Mouse (Mus musculus): ENCODE results near the gene Gm20388. TPM values are rescaled to one million over a fixed set of nuclear protein-coding genes. Genes with fewer than 3 reads are reported as not detected.
A peak's percentile ranks its signal among the peaks of the same experiment; 100 is the strongest.

Gm20388 gene
- total RNA-seq, 2 experiments from 2014 or later = 4.4 to 7.8 TPM

DNA sequence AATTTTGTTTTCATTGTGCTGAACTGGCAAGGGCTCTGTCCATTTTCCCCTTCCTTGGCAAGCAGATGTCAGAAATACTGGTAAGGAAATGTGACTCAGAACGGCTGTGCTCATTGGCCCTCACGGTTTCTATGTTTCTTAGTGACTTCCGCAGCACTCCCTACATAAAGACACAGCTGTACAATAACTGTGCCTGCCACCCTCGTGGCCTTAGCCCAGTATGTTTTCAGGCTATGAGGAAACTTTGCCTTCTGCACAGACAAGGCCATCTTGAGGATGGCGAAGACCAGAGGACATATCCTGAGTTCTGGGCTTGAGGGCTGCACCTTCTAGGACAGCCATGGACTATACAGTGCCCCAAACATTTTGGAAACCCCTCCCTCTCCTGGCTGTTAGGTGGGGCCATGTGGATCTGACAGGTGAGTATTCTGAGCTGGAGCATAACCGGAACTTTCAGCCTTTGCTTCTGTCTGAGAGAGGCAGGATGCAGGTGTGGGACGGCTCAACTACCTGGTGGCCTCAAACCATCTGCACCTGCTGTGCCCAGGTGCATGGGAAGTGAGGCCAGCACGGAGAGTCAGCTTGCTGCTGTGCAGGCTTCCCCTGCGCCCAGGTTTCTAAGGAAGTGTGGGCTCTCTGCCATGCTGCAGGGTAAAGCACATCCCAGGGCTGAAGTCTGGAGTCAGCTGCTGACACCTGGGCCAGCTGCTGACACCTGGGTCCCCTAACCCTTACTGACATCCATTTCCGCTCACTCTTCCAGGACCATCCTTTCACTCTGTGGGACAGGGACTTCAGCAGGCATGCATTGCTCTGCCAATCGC is 4146.4 kb downstream of the Gm20388 start:
- DNase-seq (ENCODE audit: low spot score in 2 of 2) = no peak

DNA sequence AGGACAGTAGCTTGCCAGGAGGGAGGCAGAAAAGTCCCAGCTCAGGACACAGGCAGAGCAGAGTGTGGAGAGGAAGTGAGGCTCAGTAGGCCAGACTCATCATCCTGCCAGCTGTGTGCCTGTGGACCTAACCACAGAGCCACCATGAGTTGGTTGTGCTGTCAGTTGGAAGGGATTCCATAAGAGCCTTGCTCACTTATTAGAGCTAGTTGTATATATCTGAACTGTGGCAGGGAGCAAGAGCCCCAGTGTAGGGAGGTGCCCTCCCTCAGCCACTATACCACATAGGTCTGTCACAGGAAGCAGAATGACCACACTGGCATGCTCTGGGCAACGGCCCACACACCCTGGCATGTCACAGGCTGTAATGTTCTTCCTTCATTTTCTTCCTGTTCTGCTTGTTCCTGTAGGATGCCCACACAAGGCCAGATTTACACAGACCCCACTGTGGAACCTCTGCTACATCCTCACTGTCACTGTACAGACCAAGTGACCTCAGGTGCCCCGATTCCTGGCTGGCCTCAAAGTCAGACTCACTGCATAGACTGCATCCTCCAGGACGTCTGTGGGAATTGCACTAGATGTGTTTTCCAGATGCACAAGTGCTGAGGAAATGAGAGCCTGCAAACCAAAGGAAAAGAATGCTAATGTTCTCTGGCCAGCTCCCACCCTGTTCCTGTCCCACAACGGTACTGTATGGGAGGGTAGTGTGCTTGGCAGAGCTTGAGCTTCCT is 4155.9 kb downstream of the Gm20388 start:
- DNase-seq (ENCODE audit: low spot score in 2 of 2) = no peak

DNA sequence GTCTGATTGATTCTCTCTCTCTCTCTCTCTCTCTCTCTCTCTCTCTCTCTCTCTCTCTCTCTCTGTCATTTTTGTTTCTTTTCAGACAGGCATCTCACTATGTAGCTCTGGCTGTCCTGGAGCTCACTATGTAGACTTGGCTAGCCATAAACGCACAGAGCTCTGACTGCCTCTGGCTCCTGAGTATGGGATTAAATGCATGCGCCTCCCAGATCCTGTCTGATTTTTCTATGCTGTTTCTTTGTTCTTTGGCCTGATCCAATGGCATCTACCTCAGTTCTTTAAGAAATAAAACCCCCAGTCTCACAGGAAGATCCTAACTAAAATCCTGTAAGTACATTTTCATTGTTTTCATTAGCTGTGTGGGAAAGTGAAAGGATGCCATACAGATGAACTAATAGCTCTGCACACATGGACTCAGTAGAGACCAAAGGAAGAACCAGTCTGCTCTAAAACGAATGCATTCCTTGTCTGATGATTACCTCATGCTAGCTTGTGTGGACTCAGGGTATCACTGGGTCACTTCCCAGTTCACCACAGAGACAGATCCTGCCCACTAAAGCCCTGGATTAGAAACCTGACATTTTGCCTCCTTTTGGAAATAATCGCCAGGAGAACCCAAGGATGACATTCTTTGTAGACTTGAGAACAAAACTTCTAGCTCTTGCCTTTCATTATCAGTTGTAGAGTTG is 4156.6 kb downstream of the Gm20388 start:
- DNase-seq (ENCODE audit: low spot score in 2 of 2) = no peak

DNA sequence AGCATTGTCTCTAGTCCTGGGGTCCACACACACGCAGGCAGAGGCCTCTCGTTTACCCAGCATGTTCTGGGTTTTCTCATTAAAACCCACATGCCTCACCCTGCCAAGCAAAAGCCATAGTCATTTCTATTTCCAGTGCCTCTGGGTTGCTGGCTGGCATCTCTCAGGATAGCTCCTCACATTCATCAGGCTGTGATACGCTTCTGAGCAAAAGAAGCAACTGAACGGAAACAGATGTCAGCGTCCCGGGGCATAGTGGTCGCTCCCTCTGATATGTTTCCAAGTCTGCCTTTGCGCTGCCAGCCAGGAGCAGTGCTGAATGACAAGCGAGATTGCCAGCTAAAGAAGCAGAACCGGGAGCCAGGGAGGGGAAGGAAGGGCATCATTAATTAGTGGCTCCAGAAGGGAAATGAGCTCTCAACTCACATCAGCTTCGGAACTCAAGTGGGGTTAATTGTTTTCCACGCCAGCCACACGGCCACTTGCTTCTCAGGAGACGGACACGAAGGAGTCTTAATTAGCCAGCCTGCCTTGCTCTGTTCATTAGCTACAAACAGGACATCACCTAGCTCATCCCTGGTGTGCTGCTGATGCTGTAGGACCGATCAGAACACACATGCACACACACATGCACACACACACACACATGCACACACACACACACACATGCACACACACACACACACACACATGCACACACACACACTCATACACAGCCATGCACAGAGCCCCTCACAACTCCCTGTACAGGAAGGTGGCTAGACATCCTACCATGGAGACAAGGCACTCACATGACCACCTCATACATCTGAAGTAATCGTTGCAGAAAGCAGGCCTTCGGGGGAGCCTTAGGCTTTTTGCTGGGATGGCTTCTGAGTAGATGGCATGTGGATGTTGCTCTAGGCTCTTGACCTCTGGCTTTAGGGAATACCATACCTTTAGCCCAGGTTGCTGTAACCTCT is 4160.0 kb downstream of the Gm20388 start:
- DNase-seq (ENCODE audit: low spot score in 2 of 2) = no peak

DNA sequence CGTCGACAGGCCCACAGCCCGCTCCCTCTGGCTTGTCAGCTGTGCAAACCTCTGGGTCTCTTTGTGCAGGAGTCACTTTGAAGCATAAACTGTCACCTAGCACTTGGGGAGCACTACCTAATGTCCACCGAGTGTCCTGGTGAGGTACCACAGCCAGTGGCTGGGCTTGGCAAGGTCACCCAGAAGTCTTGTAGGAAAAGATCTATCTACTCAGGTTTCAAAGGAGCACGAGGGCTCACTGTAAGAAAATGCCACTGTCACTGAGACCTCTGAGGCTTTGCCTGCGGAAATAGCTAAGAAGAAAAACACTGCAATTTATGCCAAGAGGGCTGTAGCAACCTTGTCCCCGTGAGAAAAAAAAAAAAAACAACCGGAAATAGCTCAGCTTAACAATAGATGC is 4165.3 kb downstream of the Gm20388 start:
- DNase-seq (ENCODE audit: low spot score in 2 of 2) = no peak

DNA sequence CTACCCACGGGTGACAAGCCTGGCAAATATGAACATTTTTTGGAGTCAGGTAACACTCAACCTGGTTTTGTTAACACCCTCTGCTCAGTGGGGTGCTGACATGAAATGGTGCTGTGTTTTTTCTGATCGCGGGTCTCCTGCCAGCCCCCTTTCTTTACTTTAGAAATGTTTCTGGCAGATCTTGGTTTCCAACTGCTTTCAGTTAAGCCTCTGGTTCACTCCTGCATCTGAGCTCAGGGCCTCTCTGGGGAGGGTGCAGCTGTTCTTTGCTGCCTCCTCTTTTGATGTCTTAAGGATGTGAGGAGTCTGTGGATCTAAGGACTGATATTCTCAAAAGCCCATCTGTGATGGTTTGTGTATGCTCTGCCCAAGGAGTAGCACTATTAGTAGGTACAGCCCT is 4165.8 kb downstream of the Gm20388 start:
- no peak for DNase-seq (ENCODE audit: low spot score in 2 of 2)

DNA sequence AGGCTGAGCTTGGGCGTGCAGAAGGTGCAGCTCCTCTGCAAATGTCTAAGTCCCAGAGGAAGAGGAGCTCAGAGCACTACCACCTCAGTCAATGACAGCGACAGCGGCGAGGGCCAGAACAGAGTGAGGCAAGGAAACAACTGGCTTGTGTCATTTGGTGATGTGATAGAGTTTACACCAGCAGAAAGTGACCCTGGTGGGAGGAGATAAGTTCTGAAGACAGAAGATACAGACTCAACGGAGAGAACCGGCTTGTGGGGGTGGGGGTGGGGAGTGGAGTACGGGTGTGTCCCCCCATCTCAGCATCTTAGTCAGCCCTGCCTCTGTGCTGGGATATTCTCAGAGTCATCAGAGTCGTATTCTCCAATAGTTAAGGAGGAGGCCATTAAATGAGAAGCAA is 4166.7 kb downstream of the Gm20388 start:
- no peak for DNase-seq (ENCODE audit: low spot score in 2 of 2)

DNA sequence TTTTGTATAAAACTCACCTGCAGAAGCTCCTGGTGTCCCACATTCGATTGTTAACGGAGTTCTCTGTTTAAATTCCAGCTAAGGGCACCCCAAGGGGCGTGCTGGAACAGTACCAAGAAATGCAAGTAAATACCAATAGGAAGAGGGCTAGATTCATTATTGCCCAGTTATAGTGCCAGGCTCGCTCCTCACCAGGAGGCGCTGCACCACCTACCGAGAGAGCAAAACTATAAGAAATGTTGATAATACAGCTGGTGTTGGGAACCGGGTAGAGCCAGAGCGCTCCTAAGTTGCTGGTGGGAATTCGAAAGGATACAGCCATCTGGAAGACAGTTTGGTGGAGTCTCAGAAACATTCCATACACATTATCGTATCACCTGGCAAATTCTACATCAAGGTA is 4167.4 kb downstream of the Gm20388 start:
- no peak for DNase-seq (ENCODE audit: low spot score in 2 of 2)

DNA sequence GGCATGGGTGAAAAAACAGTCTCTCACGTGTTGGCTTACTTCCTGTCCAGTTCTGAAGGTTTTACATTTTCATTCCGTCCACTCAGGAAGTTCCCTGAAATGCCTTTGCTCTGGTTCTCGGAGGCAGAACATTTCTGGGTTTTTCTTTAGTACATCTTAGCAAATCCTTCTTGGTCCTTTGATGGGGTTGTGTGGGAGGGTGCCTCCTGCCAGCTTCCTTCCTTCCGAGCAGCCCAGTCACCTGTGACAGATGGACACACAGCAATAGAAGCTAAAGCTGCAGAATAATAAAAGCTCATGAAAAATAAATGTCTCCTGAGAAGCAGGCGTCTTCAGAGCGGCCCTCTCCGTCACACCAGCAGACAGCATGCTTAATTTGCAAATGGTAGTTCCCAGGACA is 4168.3 kb downstream of the Gm20388 start:
- DNase-seq (ENCODE audit: low spot score in 2 of 2) = peak; percentile 26 to 64

DNA sequence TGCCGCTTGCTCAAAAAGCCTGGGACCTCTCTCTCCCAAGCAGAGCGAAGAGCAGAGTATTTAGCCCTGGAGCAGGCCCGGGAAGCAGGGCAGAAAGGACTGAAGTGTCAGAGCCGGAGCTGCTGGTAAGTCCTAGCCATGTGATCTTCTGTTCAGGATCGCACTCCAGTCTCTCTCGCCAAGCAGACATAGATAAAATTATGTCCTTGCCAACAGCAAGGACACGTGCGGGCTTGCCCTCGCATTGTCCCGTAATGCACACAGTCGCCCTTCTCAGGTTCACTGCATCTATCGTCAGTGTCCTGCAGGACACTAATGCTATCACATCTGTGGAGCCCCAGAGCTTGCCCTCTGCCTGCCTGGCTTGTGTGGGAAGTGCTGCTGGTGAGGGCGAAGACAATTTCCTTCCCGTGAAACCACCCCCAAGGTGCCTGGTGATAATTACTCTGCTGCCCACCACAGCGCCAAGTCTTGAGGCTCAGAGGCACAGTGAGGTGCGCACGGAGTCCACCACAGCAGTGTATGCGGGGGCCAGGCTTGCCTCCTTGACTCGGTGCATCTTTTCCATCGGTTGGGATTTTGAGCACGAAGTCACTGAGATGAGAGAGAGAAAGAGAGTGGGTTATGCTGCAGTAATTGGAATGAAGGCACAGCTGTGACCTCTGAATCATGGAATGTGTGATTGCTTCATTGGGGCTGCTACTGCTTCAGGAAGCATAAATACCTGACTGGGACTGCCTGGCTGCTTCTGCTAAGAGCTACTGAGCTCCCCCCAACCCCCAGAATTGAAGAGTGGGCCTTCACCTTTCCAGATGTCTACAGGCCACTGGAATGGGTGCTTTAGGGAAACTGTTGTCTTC is 4170.1 kb downstream of the Gm20388 start:
- DNase-seq (ENCODE audit: low spot score in 2 of 2) = peak; percentile 23 to 36

DNA sequence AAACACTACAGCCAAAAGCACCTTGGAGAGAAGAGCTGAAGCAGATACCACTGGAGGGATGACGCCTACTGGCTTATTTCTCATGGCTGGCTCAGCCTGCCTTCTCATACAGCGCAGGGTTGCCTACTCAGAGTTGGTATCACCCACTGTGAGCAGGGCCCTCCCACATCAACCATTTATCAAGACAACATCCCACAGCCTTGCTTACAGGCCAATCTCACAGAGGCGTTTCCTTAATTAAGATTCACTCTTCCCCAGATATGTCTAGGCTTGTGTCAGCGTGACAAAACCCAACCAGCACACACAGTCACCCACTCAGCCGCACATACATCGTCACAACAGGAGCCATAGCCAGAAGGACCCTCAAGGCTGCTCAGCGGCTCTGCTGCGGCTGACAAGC is 4172.0 kb downstream of the Gm20388 start:
- peak; percentile 31 to 53 for DNase-seq (ENCODE audit: low spot score in 2 of 2)

DNA sequence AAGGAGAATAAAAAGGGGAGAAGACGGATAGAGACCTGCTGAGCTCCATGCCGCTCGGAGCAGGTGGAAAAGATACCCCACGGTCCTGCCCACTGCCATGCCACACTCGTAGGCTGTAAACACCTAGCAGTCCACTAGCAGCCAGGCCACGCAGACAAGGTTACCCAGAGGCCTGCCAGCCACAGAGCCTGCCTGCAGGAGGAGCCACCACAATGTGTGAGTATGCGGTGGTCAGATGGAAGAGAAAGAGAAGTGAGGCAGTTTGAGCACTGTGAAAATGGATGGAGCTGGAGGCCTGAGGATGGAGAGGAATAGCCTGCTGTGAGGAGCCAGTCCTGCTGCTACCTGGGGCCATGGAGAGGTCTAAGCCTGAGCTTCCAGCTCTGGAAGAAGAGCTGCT is 4173.0 kb downstream of the Gm20388 start:
- no peak for DNase-seq (ENCODE audit: low spot score in 2 of 2)

DNA sequence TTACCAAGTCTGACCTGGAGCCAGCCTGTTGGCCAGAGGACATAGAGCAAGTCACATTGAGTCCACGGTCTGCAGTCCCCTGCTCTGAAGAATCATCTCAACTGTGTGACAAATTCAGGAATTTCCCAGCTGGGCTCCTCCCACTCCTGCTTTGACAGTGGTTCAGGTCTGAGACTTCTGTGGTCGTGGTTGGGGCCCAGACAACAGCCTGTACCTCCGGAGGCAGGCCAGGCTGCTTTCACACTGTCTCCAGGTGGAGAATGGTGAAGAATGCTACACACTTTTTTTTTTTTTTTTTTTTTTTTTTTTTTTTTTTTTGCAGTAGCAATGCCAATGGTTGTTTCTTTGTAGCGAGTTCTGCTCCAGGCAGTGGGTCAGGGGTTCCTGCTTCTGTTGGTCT is 4175.0 kb downstream of the Gm20388 start:
- no peak for DNase-seq (ENCODE audit: low spot score in 2 of 2)

DNA sequence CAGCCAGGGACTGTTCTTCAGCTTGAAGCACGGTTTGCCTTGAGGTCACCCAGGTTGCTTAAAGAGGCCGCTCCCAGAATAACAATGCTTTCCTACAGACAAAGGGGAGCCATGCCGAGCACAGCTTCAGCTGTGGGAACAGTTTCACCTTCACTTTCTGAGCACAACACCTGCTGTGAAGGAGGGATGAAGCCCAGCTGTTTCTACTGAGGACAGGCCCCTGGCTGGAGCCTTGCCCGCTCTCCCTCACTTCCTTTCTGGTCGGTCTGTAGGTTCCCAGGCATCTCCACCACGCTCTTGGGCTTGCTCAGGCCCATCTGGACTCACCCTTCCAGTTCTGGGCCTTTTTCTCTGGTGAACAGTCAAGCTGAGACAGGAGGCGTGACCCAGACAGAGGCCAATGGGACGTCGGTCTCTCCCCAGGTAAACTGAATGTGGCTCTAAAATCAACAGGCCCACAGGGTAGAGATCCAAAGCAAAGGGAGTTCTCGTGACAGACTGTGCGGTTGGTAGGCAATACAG is 4177.5 kb downstream of the Gm20388 start:
- no peak for DNase-seq (ENCODE audit: low spot score in 2 of 2)

DNA sequence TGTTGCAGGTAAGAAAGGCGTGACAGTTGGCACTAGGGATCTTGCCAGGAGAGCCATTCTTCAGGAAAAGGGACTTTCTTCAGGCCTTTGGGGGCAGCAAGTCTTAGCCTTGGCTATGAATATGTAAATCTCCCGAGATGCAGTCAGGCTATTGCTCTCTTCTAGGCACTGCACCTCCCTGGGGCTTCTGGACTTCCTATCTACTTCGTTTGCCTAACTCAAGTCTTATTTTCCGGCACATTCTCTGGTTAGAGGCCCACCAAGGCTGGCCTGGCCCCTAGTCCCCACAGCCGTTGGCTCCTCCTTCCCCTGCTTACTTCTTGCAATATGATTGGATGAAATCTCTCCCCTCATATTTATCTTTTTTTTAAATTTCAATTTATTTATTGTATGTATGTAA is 4178.4 kb downstream of the Gm20388 start:
- no peak for DNase-seq (ENCODE audit: low spot score in 2 of 2)

DNA sequence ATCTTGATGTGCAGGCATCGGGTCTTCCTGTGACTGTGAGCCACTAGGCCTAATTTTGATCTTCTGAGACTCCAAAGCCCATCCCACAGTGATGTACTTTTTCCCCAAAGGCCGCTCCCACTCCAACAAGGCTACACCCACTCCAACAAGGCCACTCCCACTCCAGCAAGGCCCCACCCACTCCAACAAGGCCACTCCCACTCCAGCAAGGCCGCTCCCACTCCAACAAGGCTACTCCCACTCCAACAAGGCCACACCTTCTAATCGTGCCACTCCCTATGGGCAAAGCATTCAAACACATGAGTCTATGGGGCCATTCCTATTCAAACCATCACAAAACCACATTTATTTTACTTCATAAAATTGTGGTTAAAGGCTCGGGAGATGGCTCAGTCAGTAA is 4179.8 kb downstream of the Gm20388 start:
- DNase-seq (ENCODE audit: low spot score in 2 of 2) = no peak

DNA sequence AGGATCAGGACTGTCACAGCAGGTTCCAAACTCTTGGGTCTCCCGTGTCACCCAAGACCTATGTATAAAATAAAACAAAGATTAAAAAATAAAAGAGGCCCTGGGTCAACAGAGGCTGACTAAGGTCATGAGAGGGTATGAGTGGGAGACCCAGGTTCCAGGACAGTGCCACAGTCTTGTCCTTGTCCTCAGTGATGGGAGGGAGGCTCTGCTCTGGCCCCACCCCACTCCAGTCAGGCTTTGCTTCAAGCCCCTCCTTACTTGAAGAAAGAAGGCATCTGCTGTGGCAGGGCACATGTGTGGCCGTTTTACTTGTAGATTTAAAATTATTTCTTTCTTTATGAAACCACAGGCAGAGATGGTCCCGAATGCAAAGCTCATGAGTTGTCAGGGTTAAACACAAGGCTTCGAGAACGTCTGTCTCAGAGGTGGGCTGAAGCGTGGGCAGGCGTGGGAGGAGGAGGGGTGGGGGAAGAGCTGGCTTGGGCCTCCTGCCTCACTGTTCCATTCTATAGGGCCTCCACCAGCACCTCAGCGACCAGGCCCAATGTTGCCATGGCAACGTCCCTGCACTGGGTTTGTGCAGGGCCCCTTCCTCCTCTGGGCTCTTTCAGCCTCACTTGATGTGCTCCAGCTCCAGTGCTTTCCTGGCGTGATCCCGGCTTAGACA is 4188.4 kb downstream of the Gm20388 start:
- no peak for DNase-seq (ENCODE audit: low spot score in 2 of 2)

DNA sequence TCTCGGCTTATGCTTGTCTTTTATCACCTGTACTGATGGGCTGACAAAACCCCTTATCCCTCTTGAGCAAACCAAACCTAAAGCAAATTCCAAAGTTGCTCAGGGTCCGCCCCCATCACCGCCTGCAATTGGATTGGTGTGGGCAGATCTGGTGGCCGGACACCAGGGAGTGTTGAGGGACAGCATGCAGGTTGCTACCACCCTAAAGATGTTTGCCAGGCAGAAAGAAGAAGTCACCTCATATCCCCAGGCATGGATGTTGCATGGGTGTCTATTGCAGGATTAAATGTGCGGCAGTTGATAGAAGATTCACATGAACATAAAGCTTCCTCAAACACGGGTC is 4189.0 kb downstream of the Gm20388 start:
- DNase-seq (ENCODE audit: low spot score in 2 of 2) = no peak

DNA sequence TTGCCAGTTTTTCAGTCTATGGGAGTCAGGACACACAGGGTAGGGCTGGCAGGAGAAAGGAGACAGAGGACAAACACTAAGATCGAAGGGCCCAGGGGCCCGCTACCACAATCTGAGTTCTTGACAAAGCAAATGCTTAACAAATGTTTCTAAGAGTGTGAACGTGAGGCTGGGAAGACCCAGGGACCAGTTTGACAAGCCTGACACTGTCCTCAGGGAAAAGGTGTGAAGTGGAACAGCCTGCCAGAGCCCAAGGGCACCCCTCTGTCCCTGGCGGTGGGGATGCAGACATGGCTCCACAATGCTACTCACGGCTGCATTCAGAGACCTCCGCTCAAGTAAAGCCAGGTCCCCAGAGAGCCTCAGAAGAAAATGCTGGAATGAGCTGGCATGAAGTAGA is 4195.2 kb downstream of the Gm20388 start:
- no peak for DNase-seq (ENCODE audit: low spot score in 2 of 2)
